Mouse (Mus musculus): Measurements from ENCODE around the gene Tmprss4. TPM values are rescaled to one million over a fixed set of nuclear protein-coding genes. Genes with fewer than 3 reads are reported as not detected.

Tmprss4 gene
- polyA plus RNA-seq (2015; fragmentation: Illumina TruSeq; extraction: RNeasy Lipid Tissue Mini Kit (QIAGEN cat#74804); ENCODE audit: low read depth, low replicate concordance), result 0.21 TPM

GRCm38 (mm10) chr9:45203797-45204410, at the start of gene Tmprss4:
Tmprss4 (minus strand) TSS chr9:45204092.

DNA sequence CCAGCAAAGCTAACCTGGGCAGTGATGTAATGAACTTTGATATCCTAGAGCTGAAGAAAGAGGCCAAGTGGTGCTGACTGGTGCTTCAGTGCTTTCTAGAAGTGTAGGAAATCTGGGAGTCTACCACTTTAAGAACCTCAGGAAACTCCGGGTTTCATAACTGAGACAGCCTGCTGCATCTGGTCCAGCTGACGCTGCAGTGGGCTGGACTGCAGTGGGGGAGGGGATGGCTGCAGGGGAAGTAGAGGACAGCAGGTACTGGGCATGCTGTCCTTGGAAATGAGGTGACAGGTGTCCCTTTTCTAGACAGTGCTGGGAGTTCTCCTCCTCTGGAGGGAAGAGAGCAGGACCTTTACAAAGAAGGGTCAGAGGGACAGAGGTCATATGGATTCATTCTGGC, 22.1 kb downstream of the Tmprss4 start, which contains the start of gene BC049352:
Gene BC049352, plus strand, starts transcription at position 238 of the 400 bp plus-strand sequence.

DNA sequence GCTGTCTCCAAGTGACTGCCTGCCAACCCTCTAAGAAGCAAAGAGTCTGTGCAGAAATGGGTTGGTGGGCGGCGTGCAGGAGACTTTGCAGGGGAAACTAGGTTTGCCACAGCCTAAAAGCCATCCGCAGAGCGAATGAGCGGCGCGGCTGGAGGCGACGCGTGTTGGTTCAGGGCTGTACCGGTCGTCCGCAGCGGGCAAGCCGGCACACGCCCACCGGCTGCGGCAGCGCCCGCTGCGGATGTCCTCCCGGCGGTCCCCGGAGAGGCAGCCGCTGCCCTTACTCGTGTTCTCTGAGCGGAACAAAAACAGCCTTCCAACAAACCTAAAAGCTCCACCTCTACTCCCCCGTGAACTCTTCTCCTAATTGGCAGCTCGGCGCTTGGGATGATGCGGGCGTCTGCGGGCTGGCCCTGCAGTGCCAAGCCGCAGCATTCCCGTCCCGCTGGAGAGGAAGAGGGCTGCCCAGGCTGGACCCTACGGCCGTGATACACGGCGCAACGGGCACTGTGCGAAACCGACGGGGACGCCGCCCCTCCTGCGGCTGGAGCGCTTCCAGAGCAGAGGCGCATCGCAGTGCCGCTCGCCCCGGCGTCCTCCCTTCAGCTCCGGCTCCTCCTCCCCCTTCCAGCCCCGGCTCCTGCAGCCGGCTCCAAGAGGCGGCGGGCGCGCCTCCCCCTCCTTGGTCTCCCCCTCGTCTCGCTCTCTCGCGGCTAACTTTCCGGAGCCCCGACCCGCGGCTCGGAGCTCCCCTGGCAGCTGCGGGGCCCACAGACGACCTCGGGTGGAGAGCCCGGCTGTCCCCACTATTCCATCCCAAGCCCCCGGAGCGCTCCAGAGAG, 65.5 kb downstream of the Tmprss4 start, which contains the start of gene Scn4b:
Gene Scn4b, plus strand, starts transcription at position 205 of the 842 bp plus-strand sequence.

Other genes starting within 250 kb of the Tmprss4 start
- 43.9 TPM for gene Ube4a, start 238.5 kb downstream of the Tmprss4 start, polyA plus RNA-seq (2015; fragmentation: Illumina TruSeq; extraction: RNeasy Lipid Tissue Mini Kit (QIAGEN cat#74804); ENCODE audit: low read depth, low replicate concordance)
- not detected for gene Cd3g, start 223.7 kb downstream of the Tmprss4 start, polyA plus RNA-seq (2015; fragmentation: Illumina TruSeq; extraction: RNeasy Lipid Tissue Mini Kit (QIAGEN cat#74804); ENCODE audit: low read depth, low replicate concordance)
- gene Cd3d, start 222.3 kb downstream of the Tmprss4 start, polyA plus RNA-seq (2015; fragmentation: Illumina TruSeq; extraction: RNeasy Lipid Tissue Mini Kit (QIAGEN cat#74804); ENCODE audit: low read depth, low replicate concordance), result not detected
- gene Cd3e, start 194.5 kb downstream of the Tmprss4 start, polyA plus RNA-seq (2015; fragmentation: Illumina TruSeq; extraction: RNeasy Lipid Tissue Mini Kit (QIAGEN cat#74804); ENCODE audit: low read depth, low replicate concordance), result not detected
- gene Mpzl2, start 164.3 kb downstream of the Tmprss4 start, polyA plus RNA-seq (2015; fragmentation: Illumina TruSeq; extraction: RNeasy Lipid Tissue Mini Kit (QIAGEN cat#74804); ENCODE audit: low read depth, low replicate concordance), result 1.1 TPM
- 3.9 TPM for gene Mpzl3, start 148.9 kb downstream of the Tmprss4 start, polyA plus RNA-seq (2015; fragmentation: Illumina TruSeq; extraction: RNeasy Lipid Tissue Mini Kit (QIAGEN cat#74804); ENCODE audit: low read depth, low replicate concordance)
- gene Jaml, start 124.9 kb downstream of the Tmprss4 start, polyA plus RNA-seq (2015; fragmentation: Illumina TruSeq; extraction: RNeasy Lipid Tissue Mini Kit (QIAGEN cat#74804); ENCODE audit: low read depth, low replicate concordance), result 0.52 TPM
- gene Scn2b, start 86.3 kb downstream of the Tmprss4 start, polyA plus RNA-seq (2015; fragmentation: Illumina TruSeq; extraction: RNeasy Lipid Tissue Mini Kit (QIAGEN cat#74804); ENCODE audit: low read depth, low replicate concordance), result 149 TPM
- gene Scn4b, start 65.7 kb downstream of the Tmprss4 start, polyA plus RNA-seq (2015; fragmentation: Illumina TruSeq; extraction: RNeasy Lipid Tissue Mini Kit (QIAGEN cat#74804); ENCODE audit: low read depth, low replicate concordance), result 149 TPM
- gene BC049352, start 22.1 kb downstream of the Tmprss4 start, polyA plus RNA-seq (2015; fragmentation: Illumina TruSeq; extraction: RNeasy Lipid Tissue Mini Kit (QIAGEN cat#74804); ENCODE audit: low read depth, low replicate concordance), result 1.2 TPM
- gene Il10ra, start 65.1 kb upstream of the Tmprss4 start, polyA plus RNA-seq (2015; fragmentation: Illumina TruSeq; extraction: RNeasy Lipid Tissue Mini Kit (QIAGEN cat#74804); ENCODE audit: low read depth, low replicate concordance), result 5.2 TPM
- gene Tmprss13, start 115.0 kb upstream of the Tmprss4 start, polyA plus RNA-seq (2015; fragmentation: Illumina TruSeq; extraction: RNeasy Lipid Tissue Mini Kit (QIAGEN cat#74804); ENCODE audit: low read depth, low replicate concordance), result not detected
- 143 TPM for gene Fxyd6, start 166.1 kb upstream of the Tmprss4 start, polyA plus RNA-seq (2015; fragmentation: Illumina TruSeq; extraction: RNeasy Lipid Tissue Mini Kit (QIAGEN cat#74804); ENCODE audit: low read depth, low replicate concordance)
- gene Fxyd2, start 195.6 kb upstream of the Tmprss4 start, polyA plus RNA-seq (2015; fragmentation: Illumina TruSeq; extraction: RNeasy Lipid Tissue Mini Kit (QIAGEN cat#74804); ENCODE audit: low read depth, low replicate concordance), result 10.0 TPM
- gene Dscaml1, start 222.5 kb upstream of the Tmprss4 start, polyA plus RNA-seq (2015; fragmentation: Illumina TruSeq; extraction: RNeasy Lipid Tissue Mini Kit (QIAGEN cat#74804); ENCODE audit: low read depth, low replicate concordance), result 21.2 TPM